Mouse (Mus musculus): ENCODE measurements around the gene Cplx3. TPM values are rescaled to one million over a fixed set of nuclear protein-coding genes. Genes with fewer than 3 reads are reported as not detected.
A peak's percentile ranks its signal among the peaks of the same experiment; 100 is the strongest.

Cplx3 gene
- polyA plus RNA-seq, 1 experiment from 2014 or later, result not detected

DNA sequence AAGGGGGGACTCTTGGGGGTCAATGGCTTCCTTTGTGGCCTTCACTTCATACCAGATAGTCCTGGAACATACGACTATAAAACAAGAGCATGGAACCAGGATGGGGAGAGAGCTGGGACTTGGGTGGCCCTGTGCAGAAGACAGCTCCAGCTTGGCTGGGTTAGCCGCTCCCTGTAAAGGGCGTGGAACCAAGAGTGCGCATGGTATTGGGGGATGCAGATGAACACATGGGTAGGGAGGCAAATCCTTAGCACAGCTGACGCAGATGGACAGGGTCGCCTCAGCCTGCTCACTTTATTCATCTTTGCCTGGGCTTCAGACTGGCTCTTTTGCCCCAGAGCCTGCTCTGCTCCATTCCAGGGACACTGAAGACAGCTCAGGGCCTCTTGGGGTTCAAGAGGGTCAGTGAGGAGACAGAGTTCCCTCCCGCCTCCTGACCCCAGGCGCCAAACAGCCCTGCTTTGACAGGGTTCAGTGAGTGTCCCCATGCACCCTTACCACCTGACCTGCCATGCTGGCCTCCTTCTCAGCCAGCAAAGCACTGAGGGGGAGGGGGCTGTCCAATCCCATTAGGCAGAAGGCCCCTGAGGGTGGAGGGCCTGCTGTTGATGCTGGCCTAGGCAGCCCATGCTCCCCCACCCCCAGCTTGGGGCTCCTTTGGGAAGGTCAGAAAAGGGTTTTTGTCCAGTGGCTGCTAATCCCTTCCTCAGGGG lies 7.1 kb downstream of the Cplx3 start:
- Histone ChIP-seq H3K4me1 (replicated peaks; ENCODE audit: insufficient read depth, low read length) (0 out of 2 replicates have a peak, but pooled peaks cover 14% of the 10 kb centered on the region), H3K27ac (no peak overlapping the region), H3K9me3 (replicated peaks; ENCODE audit: low read length) (no peaks in the 10 kb centered on the region), H3K9ac (ENCODE audit: low read depth, low read length) (no peak overlapping the region), H3K4me3 (replicated peaks; ENCODE audit: low read depth, low read length) (no peak overlapping the region), H3K4me2 (ENCODE audit: low read length) (no peak overlapping the region), H3K36me3 (ENCODE audit: insufficient read depth, low read length) (peaks cover 9% of the 10 kb centered on the region; the same call in 1 of the 2 replicates), H3K27me3 (ENCODE audit: insufficient read depth, low read length) (no peaks in the 10 kb centered on the region)
- 53% methylated on average over 8 of the region's 8 CpGs for WGBS
- DNase-seq (ENCODE audit: low spot score), result no peak
- TF ChIP-seq CTCF (IDR thresholded peaks at IDR 0.05; ENCODE audit: low read depth), result no peak
- peak; percentile 50; the same call in 1 of the 2 replicates for ATAC-seq (replicated peaks; ENCODE audit: low FRiP score, low read depth)

DNA sequence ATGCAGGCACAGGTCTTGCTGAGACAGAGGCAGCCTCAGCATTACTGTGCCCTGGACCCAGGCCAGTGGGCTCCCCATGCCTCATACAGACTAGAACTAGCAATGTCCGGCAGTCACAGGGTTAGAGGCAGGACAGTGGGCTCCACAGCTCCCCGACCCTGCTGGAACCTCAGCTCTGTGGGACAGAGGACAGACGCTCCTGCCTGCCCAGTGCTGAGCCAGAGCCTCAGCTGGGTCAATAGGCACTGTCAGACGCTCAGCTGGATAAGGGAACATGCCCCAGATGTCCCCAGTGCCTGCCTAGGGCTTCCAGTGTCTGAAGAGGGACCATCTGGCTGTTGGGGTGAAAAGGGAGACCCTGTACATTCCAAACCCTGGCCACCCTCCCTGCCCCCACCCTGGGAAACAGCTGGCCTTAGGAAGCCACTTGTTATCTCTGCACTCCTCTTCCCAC lies 8.1 kb downstream of the Cplx3 start:
- Histone ChIP-seq H3K36me3 (ENCODE audit: insufficient read depth, low read length) (peaks cover 9% of the 10 kb centered on the region; the same call in 1 of the 2 replicates), H3K9ac (ENCODE audit: low read depth, low read length) (no peak overlapping the region), H3K4me2 (ENCODE audit: low read length) (no peak overlapping the region), H3K4me1 (replicated peaks; ENCODE audit: insufficient read depth, low read length) (0 out of 2 replicates have a peak, but pooled peaks cover 16% of the 10 kb centered on the region), H3K27me3 (ENCODE audit: insufficient read depth, low read length) (no peaks in the 10 kb centered on the region), H3K9me3 (replicated peaks; ENCODE audit: low read length) (no peaks in the 10 kb centered on the region), H3K4me3 (replicated peaks; ENCODE audit: low read depth, low read length) (no peak overlapping the region), H3K27ac (no peak overlapping the region)
- 21% methylated on average over 4 of the region's 4 CpGs for WGBS
- ATAC-seq (replicated peaks; ENCODE audit: low FRiP score, low read depth) (no peak), DNase-seq (ENCODE audit: low spot score) (no peak)
- no peak for TF ChIP-seq CTCF (IDR thresholded peaks at IDR 0.05; ENCODE audit: low read depth)

DNA sequence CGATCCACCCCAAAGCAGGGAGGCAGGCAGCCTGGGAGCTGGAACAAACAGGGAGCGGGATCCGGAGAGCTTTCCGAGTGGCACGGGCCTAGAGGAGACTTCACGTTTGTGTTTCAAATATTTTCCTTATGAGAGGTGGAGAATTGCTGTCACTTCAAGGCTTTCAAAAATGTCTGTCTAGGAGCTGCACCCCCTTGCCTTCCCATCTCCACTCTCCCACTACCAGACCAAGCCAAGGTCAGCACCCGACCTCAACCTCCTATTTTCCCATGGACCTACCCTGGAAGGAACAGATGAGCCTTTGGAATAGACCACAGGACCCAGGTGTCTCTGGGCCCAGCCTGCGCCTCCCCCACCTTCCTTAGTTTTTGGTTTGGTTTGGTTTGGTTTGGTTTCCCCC lies 8.8 kb downstream of the Cplx3 start:
- no peak for ATAC-seq (replicated peaks; ENCODE audit: low FRiP score, low read depth)
- no peaks in the 10 kb centered on the region for H3K9me3 ChIP-seq (replicated peaks; ENCODE audit: low read length)
- DNase-seq (ENCODE audit: low spot score), result no peak
- H3K4me2 ChIP-seq (ENCODE audit: low read length), result no peak overlapping the region
- H3K4me3 ChIP-seq (replicated peaks; ENCODE audit: low read depth, low read length), result no peak overlapping the region
- WGBS, result 89% methylated on average over 8 of the region's 8 CpGs
- H3K4me1 ChIP-seq (replicated peaks; ENCODE audit: insufficient read depth, low read length), result 0 out of 2 replicates have a peak, but pooled peaks cover 16% of the 10 kb centered on the region
- H3K27me3 ChIP-seq (ENCODE audit: insufficient read depth, low read length), result no peaks in the 10 kb centered on the region
- peaks cover 15% of the 10 kb centered on the region; the same call in 1 of the 2 replicates for H3K36me3 ChIP-seq (ENCODE audit: insufficient read depth, low read length)
- TF ChIP-seq CTCF (IDR thresholded peaks at IDR 0.05; ENCODE audit: low read depth), result no peak
- H3K27ac ChIP-seq, result no peak overlapping the region
- H3K9ac ChIP-seq (ENCODE audit: low read depth, low read length), result no peak overlapping the region

DNA sequence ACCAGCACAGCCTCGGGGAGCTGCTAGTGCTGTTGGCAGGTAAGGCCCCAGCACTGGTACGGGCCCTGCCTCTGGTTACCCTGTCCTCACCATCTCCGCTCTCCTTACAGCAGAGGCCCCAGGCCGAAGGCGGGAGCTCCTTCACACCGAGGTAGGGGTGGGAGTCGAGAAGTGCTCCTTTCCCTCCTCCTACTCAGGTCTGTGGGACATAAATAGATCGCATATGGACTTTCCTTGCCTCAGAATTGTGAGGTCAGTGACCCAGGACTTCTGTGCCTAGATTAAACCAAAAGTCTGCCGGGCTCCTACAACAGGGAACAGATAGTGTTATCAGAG lies 11.9 kb downstream of the Cplx3 start:
- Histone ChIP-seq H3K4me1 (replicated peaks; ENCODE audit: insufficient read depth, low read length) (peaks cover 6% of the 10 kb centered on the region; the same call in 1 of the 2 replicates), H3K9me3 (replicated peaks; ENCODE audit: low read length) (no peaks in the 10 kb centered on the region), H3K27me3 (ENCODE audit: insufficient read depth, low read length) (no peaks in the 10 kb centered on the region), H3K9ac (ENCODE audit: low read depth, low read length) (no peak overlapping the region), H3K27ac (peak overlapping the region; percentile 31; the same call in 1 of the 2 replicates), H3K36me3 (ENCODE audit: insufficient read depth, low read length) (peaks cover 17% of the 10 kb centered on the region; the same call in 1 of the 2 replicates), H3K4me3 (replicated peaks; ENCODE audit: low read depth, low read length) (no peak overlapping the region), H3K4me2 (ENCODE audit: low read length) (no peak overlapping the region)
- DNase-seq (ENCODE audit: low spot score) (no peak), ATAC-seq (replicated peaks; ENCODE audit: low FRiP score, low read depth) (no peak)
- TF ChIP-seq CTCF (IDR thresholded peaks at IDR 0.05; ENCODE audit: low read depth), result no peak
- 41% methylated on average over 9 of the region's 9 CpGs for WGBS

DNA sequence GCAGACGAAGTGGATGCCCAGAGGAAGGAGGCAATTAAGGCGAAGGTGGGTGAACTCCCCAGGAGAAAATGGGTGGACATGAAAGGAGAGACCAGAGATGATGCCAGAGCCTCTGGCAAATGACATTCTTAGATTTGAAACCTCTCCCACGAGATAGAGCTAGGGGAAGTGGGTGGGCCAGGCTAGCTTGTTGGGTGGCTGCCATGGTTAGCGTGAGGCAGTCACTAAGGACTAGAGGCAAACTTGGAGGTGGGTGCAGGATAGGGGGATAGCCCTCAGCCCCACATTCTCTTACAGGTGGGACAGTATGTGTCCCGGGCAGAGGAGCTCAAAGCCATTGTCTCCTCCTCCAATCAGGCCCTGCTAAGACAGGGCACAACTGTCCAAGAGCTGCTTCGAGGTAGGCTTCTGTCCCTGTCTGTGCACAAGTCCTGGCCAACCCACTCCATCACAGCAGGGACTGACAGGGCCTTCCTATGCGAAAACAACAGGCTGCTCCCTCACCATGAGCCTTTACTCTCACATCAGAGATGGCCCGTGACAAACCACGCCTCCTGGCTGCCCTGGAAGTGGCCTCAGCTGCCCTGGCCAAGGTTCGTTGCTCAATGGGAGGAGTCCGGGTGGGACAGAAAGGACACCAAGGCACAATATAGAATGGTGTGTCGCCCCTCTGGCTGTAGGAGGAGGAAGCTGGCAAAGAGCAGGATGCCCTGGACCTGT lies 12.5 kb downstream of the Cplx3 start:
- no peak overlapping the region for H3K4me2 ChIP-seq (ENCODE audit: low read length)

DNA sequence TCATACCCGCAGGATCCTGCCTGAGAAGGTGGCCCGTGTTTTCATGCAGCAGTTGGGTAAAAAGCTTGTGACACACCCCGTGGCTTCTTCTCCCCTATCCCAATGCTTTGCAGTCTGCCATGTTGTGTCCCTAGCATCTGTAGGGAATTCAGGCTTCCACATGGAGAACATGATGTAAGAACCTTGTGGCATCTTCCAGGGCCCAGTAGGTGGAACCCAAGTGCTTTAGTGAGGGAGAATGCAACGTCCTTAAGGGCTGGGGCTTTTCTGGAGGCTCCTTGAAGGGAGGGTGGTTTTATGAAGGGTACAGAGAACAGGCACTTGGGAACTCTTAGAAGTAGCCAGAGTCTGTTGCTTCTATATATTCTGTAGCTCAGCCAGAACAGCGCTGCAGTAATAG lies 15.4 kb downstream of the Cplx3 start:
- H3K36me3 ChIP-seq (ENCODE audit: insufficient read depth, low read length), result peaks cover 19% of the 10 kb centered on the region; the same call in 1 of the 2 replicates
- no peak for ATAC-seq (replicated peaks; ENCODE audit: low FRiP score, low read depth)
- DNase-seq (ENCODE audit: low spot score), result peak; percentile 50
- H3K4me3 ChIP-seq (replicated peaks; ENCODE audit: low read depth, low read length), result no peak overlapping the region
- H3K27me3 ChIP-seq (ENCODE audit: insufficient read depth, low read length), result no peaks in the 10 kb centered on the region
- H3K4me1 ChIP-seq (replicated peaks; ENCODE audit: insufficient read depth, low read length), result peaks cover 8% of the 10 kb centered on the region; the same call in 1 of the 2 replicates
- TF ChIP-seq CTCF (IDR thresholded peaks at IDR 0.05; ENCODE audit: low read depth), result peak; percentile 60
- 44% methylated on average over 5 of the region's 5 CpGs for WGBS
- H3K27ac ChIP-seq, result no peak overlapping the region
- no peak overlapping the region for H3K9ac ChIP-seq (ENCODE audit: low read depth, low read length)
- H3K9me3 ChIP-seq (replicated peaks; ENCODE audit: low read length), result no peaks in the 10 kb centered on the region
- H3K4me2 ChIP-seq (ENCODE audit: low read length), result no peak overlapping the region

More for the DNA sequence above, 12.5 kb downstream of the Cplx3 start:
- H3K4me1 ChIP-seq (replicated peaks; ENCODE audit: insufficient read depth, low read length), result peaks cover 8% of the 10 kb centered on the region; the same call in 1 of the 2 replicates
- WGBS, result 40% methylated on average over 12 of the region's 12 CpGs
- peak; percentile 26; the same call in 1 of the 2 replicates for TF ChIP-seq CTCF (IDR thresholded peaks at IDR 0.05; ENCODE audit: low read depth)
- H3K27ac ChIP-seq, result peak overlapping the region; percentile 31; the same call in 1 of the 2 replicates
- H3K9ac ChIP-seq (ENCODE audit: low read depth, low read length), result no peak overlapping the region
- H3K36me3 ChIP-seq (ENCODE audit: insufficient read depth, low read length), result peaks cover 17% of the 10 kb centered on the region; the same call in 1 of the 2 replicates
- DNase-seq (ENCODE audit: low spot score), result peak; percentile 38
- no peak overlapping the region for H3K4me3 ChIP-seq (replicated peaks; ENCODE audit: low read depth, low read length)
- H3K27me3 ChIP-seq (ENCODE audit: insufficient read depth, low read length), result no peaks in the 10 kb centered on the region
- 0 out of 2 replicates have a peak, but pooled peaks have one; percentile 11 for ATAC-seq (replicated peaks; ENCODE audit: low FRiP score, low read depth)
- H3K9me3 ChIP-seq (replicated peaks; ENCODE audit: low read length), result no peaks in the 10 kb centered on the region

Data from kidney, postnatal 0 days (tissue).